Mouse (Mus musculus): ENCODE results near the gene Sh2d4b. TPM values are rescaled to one million over a fixed set of nuclear protein-coding genes. Genes with fewer than 3 reads are reported as not detected.

Gene Sh2d4b
- 0.29 and 0.32 TPM in 2 replicates for polyA plus RNA-seq (2015; fragmentation: Nextera tagmentation; extraction: Ambion mirVana)

DNA sequence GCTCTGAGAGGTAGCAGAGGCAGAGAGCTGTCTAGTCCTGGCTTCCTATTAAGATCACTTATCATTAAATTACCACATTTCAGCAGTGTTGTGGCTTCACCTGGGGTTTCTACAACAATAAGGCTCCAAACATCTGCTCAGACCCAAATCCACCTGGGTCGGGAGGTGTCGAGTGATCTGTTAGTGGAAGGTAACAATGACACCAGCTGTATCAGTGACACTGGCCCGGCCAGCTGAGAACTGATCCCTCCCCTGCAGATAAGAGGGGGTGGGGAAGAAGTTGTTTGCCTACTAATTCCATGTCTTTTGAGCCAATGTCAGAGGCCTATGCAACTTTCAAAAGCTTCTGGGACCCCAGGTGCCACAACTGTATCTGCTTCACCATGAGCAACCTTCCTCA, at the start of gene Sh2d4b:
Sh2d4b (minus strand) TSS at position 71 of the 400 bp plus-strand sequence.

Other genes with a start within 250 kb of the Sh2d4b start
- gene Tspan14, start 73.5 kb upstream of the Sh2d4b start, polyA plus RNA-seq (2015; fragmentation: Nextera tagmentation; extraction: Ambion mirVana) = 32.9 and 39.6 TPM in 2 replicates
- 76.8 and 81.6 TPM in 2 replicates for gene Fam213a, start 120.5 kb upstream of the Sh2d4b start, polyA plus RNA-seq (2015; fragmentation: Nextera tagmentation; extraction: Ambion mirVana)
- gene Dydc2, start 175.9 kb upstream of the Sh2d4b start, polyA plus RNA-seq (2015; fragmentation: Nextera tagmentation; extraction: Ambion mirVana) = not detected in 2 replicates
- gene Dydc1, start 179.6 kb upstream of the Sh2d4b start, polyA plus RNA-seq (2015; fragmentation: Nextera tagmentation; extraction: Ambion mirVana) = not detected in 2 replicates
- 0.11 and 0.40 TPM in 2 replicates for gene Mat1a, start 211.8 kb upstream of the Sh2d4b start, polyA plus RNA-seq (2015; fragmentation: Nextera tagmentation; extraction: Ambion mirVana)
- 0.14 and 0.21 TPM in 2 replicates for gene Sftpa1, start 238.5 kb upstream of the Sh2d4b start, polyA plus RNA-seq (2015; fragmentation: Nextera tagmentation; extraction: Ambion mirVana)